Mouse (Mus musculus): ENCODE data around the gene Mtg2. TPM values are rescaled to one million over a fixed set of nuclear protein-coding genes. Genes with fewer than 3 reads are reported as not detected.

The Mtg2 gene
- polyA plus RNA-seq, 1 experiment from 2014 or later: 30.2 TPM

DNA sequence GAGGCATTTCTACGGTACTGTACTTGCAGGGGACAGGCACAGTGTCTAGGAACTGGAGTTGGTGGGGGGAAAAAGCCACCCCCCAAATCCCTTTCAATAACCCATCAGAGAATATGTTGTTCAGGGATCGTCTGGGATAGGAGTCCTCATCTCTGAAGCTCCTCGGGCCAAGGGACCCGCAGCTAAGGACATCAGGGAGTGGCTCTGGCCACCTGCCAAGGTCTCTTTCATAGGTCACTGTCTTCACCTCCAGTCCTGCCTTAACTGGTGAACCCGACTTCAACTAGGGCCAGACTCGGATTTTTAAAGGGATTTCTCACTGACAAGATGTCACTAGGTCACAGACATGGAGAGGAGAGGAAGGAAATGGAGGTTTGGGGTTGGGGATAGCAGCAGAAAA is 37.9 kb downstream of the Mtg2 start:
- peaks cover 11% of the 10 kb centered on the region for H3K4me1 ChIP-seq (ENCODE audit: control insufficient read depth, insufficient read depth, low read length)
- H3K27me3 ChIP-seq (ENCODE audit: control insufficient read depth, insufficient read depth, low read length): peaks cover 27% of the 10 kb centered on the region
- H3K9me3 ChIP-seq (replicated peaks; ENCODE audit: control insufficient read depth, low read length): no peaks in the 10 kb centered on the region
- no peak overlapping the region for H3K4me2 ChIP-seq (ENCODE audit: low read depth, low read length)
- H3K9ac ChIP-seq (ENCODE audit: low read length): no peak overlapping the region
- H3K4me3 ChIP-seq (ENCODE audit: low read length): no peak overlapping the region
- ATAC-seq (replicated peaks; ENCODE audit: extremely low read depth, insufficient read depth, low FRiP score): no peak
- H3K36me3 ChIP-seq (ENCODE audit: control insufficient read depth, insufficient read depth): no peaks in the 10 kb centered on the region
- H3K27ac ChIP-seq (ENCODE audit: low read length): no peak overlapping the region
- WGBS: 48% methylated on average over 6 of the region's 6 CpGs

DNA sequence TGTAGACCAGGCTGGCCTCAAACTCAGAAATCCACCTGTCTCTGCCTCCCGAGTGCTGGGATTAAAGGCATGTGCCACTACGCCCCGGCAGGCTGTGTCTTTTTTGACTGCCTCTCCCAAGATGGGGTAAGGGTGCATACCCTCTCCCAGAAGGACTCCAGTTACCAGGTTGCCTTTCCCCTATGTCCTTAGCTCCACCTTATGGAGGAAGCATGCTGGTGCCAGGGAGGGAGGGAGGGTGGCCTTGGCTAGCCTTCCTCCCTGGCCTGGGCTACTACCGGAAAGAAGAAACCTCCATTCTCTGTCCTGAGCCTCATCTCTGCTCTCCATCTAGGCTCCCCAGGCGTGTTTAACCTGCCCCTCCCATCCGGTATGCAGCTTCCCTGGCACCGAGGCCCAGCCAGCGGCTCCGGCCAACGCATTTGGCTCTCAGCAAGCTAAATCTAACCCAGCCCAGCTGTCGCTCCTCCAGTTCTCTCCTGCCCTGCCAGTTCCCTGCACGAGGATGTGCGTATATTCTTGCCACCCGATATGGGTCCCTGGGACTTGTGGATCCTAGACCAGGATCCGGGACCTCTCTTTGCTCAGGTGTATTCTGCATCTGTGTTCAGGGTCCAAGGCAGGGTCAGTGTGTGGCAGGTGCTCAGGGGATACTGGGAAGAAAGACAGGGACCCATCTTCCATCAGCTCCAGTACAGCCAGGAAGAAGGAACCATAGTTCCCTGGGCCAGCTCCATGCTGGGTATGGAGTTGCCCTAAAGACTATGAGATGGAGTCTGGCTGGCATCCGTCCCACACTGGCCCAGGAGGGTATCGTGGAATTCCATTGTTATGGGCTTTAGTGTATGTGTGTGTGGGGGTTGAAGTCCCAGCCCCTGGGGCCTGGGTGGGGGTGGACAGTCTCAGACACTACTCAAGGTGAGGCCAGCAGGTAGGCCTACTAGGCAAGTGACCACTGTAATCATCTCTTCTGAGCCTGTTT is 43.8 kb downstream of the Mtg2 start:
- Histone ChIP-seq H3K4me1 (ENCODE audit: control insufficient read depth, insufficient read depth, low read length) (peaks cover 34% of the 10 kb centered on the region), H3K36me3 (ENCODE audit: control insufficient read depth, insufficient read depth) (no peaks in the 10 kb centered on the region), H3K27me3 (ENCODE audit: control insufficient read depth, insufficient read depth, low read length) (no peaks in the 10 kb centered on the region), H3K27ac (ENCODE audit: low read length) (no peak overlapping the region), H3K4me2 (ENCODE audit: low read depth, low read length) (no peak overlapping the region), H3K9me3 (replicated peaks; ENCODE audit: control insufficient read depth, low read length) (no peaks in the 10 kb centered on the region), H3K9ac (ENCODE audit: low read length) (no peak overlapping the region), H3K4me3 (ENCODE audit: low read length) (no peak overlapping the region)
- 52% methylated on average over 17 of the region's 17 CpGs for WGBS
- no peak for ATAC-seq (replicated peaks; ENCODE audit: extremely low read depth, insufficient read depth, low FRiP score)

DNA sequence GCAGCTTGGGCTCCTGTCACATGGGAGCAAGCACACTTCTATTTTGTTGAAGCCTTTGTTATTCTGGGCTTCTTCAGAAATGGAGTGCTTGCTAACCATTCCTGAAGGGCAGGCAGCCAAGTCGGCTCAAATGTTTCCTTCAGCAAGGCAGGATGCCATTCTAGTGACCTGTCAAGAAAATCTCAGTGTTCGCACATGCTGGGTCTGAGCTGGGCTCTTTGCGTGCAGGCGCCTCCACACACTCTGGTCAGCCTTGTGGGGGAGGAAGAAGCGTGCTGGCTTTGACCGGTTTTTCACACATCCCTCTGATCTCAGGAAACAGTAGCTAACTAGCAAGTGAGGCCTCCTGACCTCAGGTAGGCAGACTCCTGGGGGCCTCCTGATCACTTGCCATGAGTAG is 44.9 kb downstream of the Mtg2 start:
- no peaks in the 10 kb centered on the region for H3K27me3 ChIP-seq (ENCODE audit: control insufficient read depth, insufficient read depth, low read length)
- H3K4me2 ChIP-seq (ENCODE audit: low read depth, low read length): no peak overlapping the region
- no peak overlapping the region for H3K9ac ChIP-seq (ENCODE audit: low read length)
- peak overlapping the region; percentile 43 for H3K27ac ChIP-seq (ENCODE audit: low read length)
- WGBS: 11% methylated on average over 6 of the region's 6 CpGs
- no peak overlapping the region for H3K4me3 ChIP-seq (ENCODE audit: low read length)
- no peaks in the 10 kb centered on the region for H3K9me3 ChIP-seq (replicated peaks; ENCODE audit: control insufficient read depth, low read length)
- peaks cover 40% of the 10 kb centered on the region for H3K4me1 ChIP-seq (ENCODE audit: control insufficient read depth, insufficient read depth, low read length)
- no peaks in the 10 kb centered on the region for H3K36me3 ChIP-seq (ENCODE audit: control insufficient read depth, insufficient read depth)
- no peak for ATAC-seq (replicated peaks; ENCODE audit: extremely low read depth, insufficient read depth, low FRiP score)

DNA sequence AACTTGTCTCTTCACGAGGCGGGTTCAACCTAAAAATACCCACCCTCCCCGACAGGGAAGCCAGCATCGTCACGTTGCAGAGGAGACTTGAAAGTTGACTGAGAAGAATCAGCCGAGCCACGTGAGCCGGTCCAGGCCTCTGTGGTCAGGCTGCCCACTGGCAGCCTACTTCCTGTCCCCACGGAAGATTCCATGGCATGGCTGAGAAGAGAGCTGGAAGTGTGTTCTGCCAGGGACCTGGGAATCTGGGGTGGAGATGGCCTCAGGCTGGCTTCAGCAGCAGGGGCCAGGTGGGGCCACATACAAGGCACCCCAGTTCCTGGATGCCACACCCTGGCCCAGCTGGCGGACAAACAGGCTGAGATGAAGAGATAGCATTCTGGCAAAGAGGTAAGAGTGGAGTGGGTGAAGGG is 45.7 kb downstream of the Mtg2 start:
- H3K4me3 ChIP-seq (ENCODE audit: low read length): no peak overlapping the region
- H3K9ac ChIP-seq (ENCODE audit: low read length): 0 out of 2 replicates have a peak overlapping the region, but pooled peaks have one; percentile 19
- H3K4me2 ChIP-seq (ENCODE audit: low read depth, low read length): no peak overlapping the region
- H3K36me3 ChIP-seq (ENCODE audit: control insufficient read depth, insufficient read depth): no peaks in the 10 kb centered on the region
- WGBS: 44% methylated on average over 10 of the region's 10 CpGs
- H3K27ac ChIP-seq (ENCODE audit: low read length): no peak overlapping the region
- no peaks in the 10 kb centered on the region for H3K9me3 ChIP-seq (replicated peaks; ENCODE audit: control insufficient read depth, low read length)
- peaks cover 41% of the 10 kb centered on the region for H3K4me1 ChIP-seq (ENCODE audit: control insufficient read depth, insufficient read depth, low read length)
- no peak for ATAC-seq (replicated peaks; ENCODE audit: extremely low read depth, insufficient read depth, low FRiP score)
- no peaks in the 10 kb centered on the region for H3K27me3 ChIP-seq (ENCODE audit: control insufficient read depth, insufficient read depth, low read length)

DNA sequence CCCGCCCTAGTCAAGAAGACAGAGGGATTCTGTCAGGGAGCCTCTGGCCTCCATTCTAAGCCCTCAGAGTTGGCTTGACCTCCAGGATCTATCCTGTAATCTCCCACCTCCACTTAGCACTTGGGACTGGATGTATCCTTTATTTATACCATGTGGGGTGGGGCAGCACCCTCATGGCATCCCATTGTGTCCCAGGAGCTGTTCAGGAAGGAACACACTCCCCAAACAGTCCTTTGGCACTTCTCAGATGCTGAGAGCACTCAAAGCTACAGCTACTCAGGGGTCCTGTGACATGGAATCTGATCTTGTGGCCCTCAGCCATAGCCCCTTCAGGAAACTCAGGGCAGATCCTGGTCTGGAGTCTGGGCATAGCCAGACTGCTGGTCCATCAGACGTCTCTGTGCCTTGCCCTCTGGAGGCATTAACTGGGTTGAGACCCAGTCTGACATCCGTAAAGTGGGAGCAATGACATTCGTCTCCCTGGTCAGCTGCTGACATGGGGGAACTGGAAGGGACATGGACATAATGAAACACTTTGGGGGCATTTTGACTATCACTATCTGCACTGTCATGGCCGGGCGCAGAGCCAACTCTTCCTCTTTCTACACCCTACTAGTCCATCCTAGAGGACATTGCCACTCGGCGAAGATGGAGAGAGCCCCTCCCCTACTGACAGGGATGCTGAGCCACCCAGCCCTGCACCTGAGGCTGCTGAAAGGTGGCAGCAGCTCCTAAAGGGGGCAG is 46.5 kb downstream of the Mtg2 start:
- WGBS: 67% methylated on average over 8 of the region's 8 CpGs

DNA sequence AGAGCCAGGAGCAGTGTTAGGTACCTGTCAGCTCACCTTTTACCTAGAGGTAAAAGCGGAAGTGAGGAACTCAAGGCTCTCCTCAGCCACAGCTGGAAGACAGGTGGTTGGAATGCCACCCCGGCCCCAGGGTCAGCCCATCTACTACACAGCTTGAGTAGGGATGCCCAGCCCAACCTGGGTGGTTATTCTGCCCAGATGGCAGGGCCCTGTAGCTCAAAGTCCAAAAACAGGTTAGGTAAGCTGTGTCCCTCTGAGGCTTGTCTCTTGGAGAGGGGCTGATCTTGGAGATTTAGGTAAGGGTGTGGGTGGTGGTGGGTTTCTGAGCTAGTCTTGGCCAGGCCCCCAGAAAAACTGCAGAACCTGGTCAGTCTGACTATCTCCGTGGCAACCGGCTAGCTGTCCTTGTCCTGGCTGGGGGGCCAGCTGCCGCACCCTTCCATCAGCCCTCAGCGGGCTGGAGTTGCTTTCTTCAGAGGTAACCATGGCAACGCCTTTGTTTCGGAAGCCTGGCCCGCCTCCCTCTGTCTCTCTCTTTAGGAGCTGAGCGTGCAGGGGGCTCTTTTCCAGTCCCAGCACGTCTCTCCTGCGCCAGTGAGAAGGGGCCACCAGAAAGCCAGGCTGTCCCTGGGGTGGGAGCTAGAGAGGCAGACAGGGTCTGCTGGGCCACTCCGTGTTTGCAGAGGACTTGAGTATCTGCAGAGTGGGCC is 47.3 kb downstream of the Mtg2 start:
- 16% methylated on average over 13 of the region's 13 CpGs for WGBS
- no peak overlapping the region for H3K9ac ChIP-seq (ENCODE audit: low read length)
- H3K27ac ChIP-seq (ENCODE audit: low read length): no peak overlapping the region
- H3K4me1 ChIP-seq (ENCODE audit: control insufficient read depth, insufficient read depth, low read length): peaks cover 41% of the 10 kb centered on the region
- H3K36me3 ChIP-seq (ENCODE audit: control insufficient read depth, insufficient read depth): no peaks in the 10 kb centered on the region
- ATAC-seq (replicated peaks; ENCODE audit: extremely low read depth, insufficient read depth, low FRiP score): no peak
- H3K4me3 ChIP-seq (ENCODE audit: low read length): no peak overlapping the region
- H3K4me2 ChIP-seq (ENCODE audit: low read depth, low read length): no peak overlapping the region
- no peaks in the 10 kb centered on the region for H3K27me3 ChIP-seq (ENCODE audit: control insufficient read depth, insufficient read depth, low read length)
- no peaks in the 10 kb centered on the region for H3K9me3 ChIP-seq (replicated peaks; ENCODE audit: control insufficient read depth, low read length)

More for the DNA sequence above, 46.5 kb downstream of the Mtg2 start:
- H3K9ac ChIP-seq (ENCODE audit: low read length): no peak overlapping the region
- no peaks in the 10 kb centered on the region for H3K36me3 ChIP-seq (ENCODE audit: control insufficient read depth, insufficient read depth)
- H3K4me1 ChIP-seq (ENCODE audit: control insufficient read depth, insufficient read depth, low read length): peaks cover 41% of the 10 kb centered on the region
- no peak overlapping the region for H3K4me2 ChIP-seq (ENCODE audit: low read depth, low read length)
- no peak overlapping the region for H3K27ac ChIP-seq (ENCODE audit: low read length)
- ATAC-seq (replicated peaks; ENCODE audit: extremely low read depth, insufficient read depth, low FRiP score): no peak
- no peaks in the 10 kb centered on the region for H3K9me3 ChIP-seq (replicated peaks; ENCODE audit: control insufficient read depth, low read length)
- no peak overlapping the region for H3K4me3 ChIP-seq (ENCODE audit: low read length)
- no peaks in the 10 kb centered on the region for H3K27me3 ChIP-seq (ENCODE audit: control insufficient read depth, insufficient read depth, low read length)

DNA sequence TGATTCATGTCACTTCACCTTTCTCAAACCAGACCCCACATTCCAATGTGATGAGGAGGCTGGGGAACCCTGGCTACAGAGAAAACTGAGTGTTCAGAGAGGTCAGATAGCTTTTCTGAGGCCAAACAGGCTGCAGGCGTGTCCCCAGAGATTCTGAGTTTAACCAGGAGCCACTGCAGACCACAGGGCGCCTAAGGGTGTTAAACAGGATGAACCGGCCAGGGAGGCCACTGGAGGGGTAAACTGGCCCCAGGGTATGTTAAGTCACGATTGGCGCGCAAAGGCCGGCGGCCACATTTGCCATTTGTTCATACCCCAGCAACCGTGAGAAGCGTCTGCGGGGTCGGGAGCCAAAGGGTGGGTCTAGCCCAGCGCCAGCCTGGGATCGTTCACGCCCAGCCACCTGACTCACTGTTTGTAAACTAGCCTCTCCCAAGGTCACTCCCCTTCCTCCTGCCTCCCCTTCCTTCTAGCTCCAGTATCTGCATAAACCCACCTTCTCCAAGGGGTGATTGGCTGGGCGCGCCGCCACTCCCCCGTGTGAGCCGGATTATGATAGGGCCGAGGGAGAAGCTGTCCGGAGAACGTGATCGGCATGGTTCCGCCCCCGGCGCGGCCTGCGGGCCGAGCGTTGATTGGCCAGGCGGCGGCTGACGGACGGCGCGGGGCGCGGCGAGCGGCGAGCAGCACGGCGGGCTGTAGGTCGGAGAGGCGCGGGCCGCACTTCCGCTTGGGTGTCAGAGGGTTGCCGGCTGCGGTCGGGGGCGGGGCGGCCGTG is 48.5 kb downstream of the Mtg2 start, which contains the start of gene Osbpl2:
TSS of gene Osbpl2 (plus strand) at position 646 of the 778 bp plus-strand sequence.
- peak; percentile 98 for ATAC-seq (replicated peaks; ENCODE audit: extremely low read depth, insufficient read depth, low FRiP score)
- peak within 1 kb of the TSS; percentile 84 for H3K9ac ChIP-seq (ENCODE audit: low read length)
- no peaks in the 10 kb centered on the region for H3K27me3 ChIP-seq (ENCODE audit: control insufficient read depth, insufficient read depth, low read length)
- peak within 1 kb of the TSS; percentile 76 for H3K27ac ChIP-seq (ENCODE audit: low read length)
- WGBS: under 1% methylated on average over 52 of the region's 55 CpGs
- no peaks in the 10 kb centered on the region for H3K36me3 ChIP-seq (ENCODE audit: control insufficient read depth, insufficient read depth)
- H3K9me3 ChIP-seq (replicated peaks; ENCODE audit: control insufficient read depth, low read length): no peaks in the 10 kb centered on the region
- peaks cover 41% of the 10 kb centered on the region for H3K4me1 ChIP-seq (ENCODE audit: control insufficient read depth, insufficient read depth, low read length)
- peak within 1 kb of the TSS; percentile 83 for H3K4me2 ChIP-seq (ENCODE audit: low read depth, low read length)
- peak within 1 kb of the TSS; percentile 82 for H3K4me3 ChIP-seq (ENCODE audit: low read length)

Measured in heart, embryonic 16.5 days (tissue).